Mouse (Mus musculus) neural tube, embryonic 15.5 days (tissue): ENCODE data around the gene Anks6. TPM values are rescaled to one million over a fixed set of nuclear protein-coding genes. Genes with fewer than 3 reads are reported as not detected.

Source experiments
- ATAC-seq: fragments of 200-750 bp; cut with Nextera tagmentation; 2 replicates; pipeline ENCODE4 v1.8.0; 2017; ENCODE audit warnings: mild to moderate bottlenecking, moderate TSS enrichment, moderate library complexity; ENCODE audit not compliant: low FRiP score
- H3K27ac ChIP-seq: fragments of 300-500 bp; sonication (generic); replicated peaks from 2 replicates; pipeline ENCODE4 v1.5.1; 2015; ENCODE audit warnings: mild to moderate bottlenecking, inconsistent platforms
- H3K27me3 ChIP-seq: fragments of 300-500 bp; sonication (generic); replicated peaks from 2 replicates; pipeline ENCODE4 v1.6.1; 2015; ENCODE audit warnings: inconsistent platforms
- H3K36me3 ChIP-seq: fragments of 300-500 bp; sonication (generic); 2 replicates; pipeline ENCODE4 v1.6.1; 2015; ENCODE audit warnings: inconsistent platforms
- H3K4me1 ChIP-seq: fragments of 300-500 bp; sonication (generic); 2 replicates; pipeline ENCODE4 v1.6.1; 2015; ENCODE audit warnings: inconsistent platforms
- H3K4me2 ChIP-seq: fragments of 300-500 bp; sonication (generic); 2 replicates; pipeline ENCODE4 v1.6.1; 2015; ENCODE audit warnings: inconsistent platforms, mild to moderate bottlenecking, moderate library complexity
- H3K4me3 ChIP-seq: fragments of 300-500 bp; sonication (generic); replicated peaks from 2 replicates; pipeline ENCODE4 v1.5.1; 2015; ENCODE audit warnings: mild to moderate bottlenecking, inconsistent platforms
- H3K9ac ChIP-seq: fragments of 300-500 bp; sonication (generic); replicated peaks from 2 replicates; pipeline ENCODE4 v1.6.1; 2015; ENCODE audit warnings: mild to moderate bottlenecking, inconsistent platforms
- H3K9me3 ChIP-seq: fragments of 300-500 bp; sonication (generic); replicated peaks from 2 replicates; pipeline ENCODE4 v1.6.1; 2016; ENCODE audit warnings: inconsistent platforms
- WGBS: fragments of 180-500 bp; shearing (Covaris S2); methylation state at CpG from one replicate; pipeline ENCODE4 v1.1.7; 2015; ENCODE audit warnings: mixed read lengths; 5-methylcytosine and 5-hydroxymethylcytosine counted together
- polyA plus RNA-seq: library from polyadenylated mRNA; unstranded; fragments of >200 nt; fragmentation: Nextera tagmentation; extraction: Ambion mirVana; gene quantifications from 2 replicates; pipeline ENCODE4 v1.2.1, GENCODE M21; 2015

Gene Anks6
- 3.8 and 4.4 TPM in 2 replicates for polyA plus RNA-seq

- peak; percentile 92 for ATAC-seq
- peaks cover 27% of the 10 kb centered on the region for H3K4me1 ChIP-seq
- WGBS, result under 1% methylated on average over 78 of the region's 86 CpGs
- peak within 1 kb of the TSS; percentile 72 for H3K9ac ChIP-seq
- H3K36me3 ChIP-seq, result no peaks in the 10 kb centered on the region
- H3K27ac ChIP-seq, result peak within 1 kb of the TSS; percentile 83
- H3K4me2 ChIP-seq, result peak within 1 kb of the TSS; percentile 73
- peak within 1 kb of the TSS; percentile 65 for H3K4me3 ChIP-seq
- H3K9me3 ChIP-seq, result no peaks in the 10 kb centered on the region
- 0 out of 2 replicates have a peak, but pooled peaks cover 3% of the 10 kb centered on the region for H3K27me3 ChIP-seq
Observed at GRCm38 (mm10) chr4:47056791-47057509, at the start of gene Anks6. Gene Anks6 (minus strand): TSS chr4:47057427.

GRCm38 (mm10) chr4:47103561-47103960 lies 46.3 kb upstream of the Anks6 start:
- H3K36me3 ChIP-seq, result no peaks in the 10 kb centered on the region

GRCm38 (mm10) chr4:47093647-47094046 lies 36.4 kb upstream of the Anks6 start:
- no peaks in the 10 kb centered on the region for H3K9me3 ChIP-seq
- H3K27ac ChIP-seq, result no peak overlapping the region
- H3K36me3 ChIP-seq, result no peaks in the 10 kb centered on the region
- peaks cover 25% of the 10 kb centered on the region for H3K27me3 ChIP-seq
- no peak overlapping the region for H3K9ac ChIP-seq
- no peak overlapping the region for H3K4me3 ChIP-seq
- H3K4me1 ChIP-seq, result peaks cover 22% of the 10 kb centered on the region
- no peak overlapping the region for H3K4me2 ChIP-seq
- no peak for ATAC-seq
- WGBS, result 27% methylated on average over 6 of the region's 6 CpGs

More at GRCm38 (mm10) chr4:47103561-47103960, 46.3 kb upstream of the Anks6 start:
- Histone ChIP-seq H3K4me2 (no peak overlapping the region), H3K4me1 (no peaks in the 10 kb centered on the region), H3K9ac (no peak overlapping the region), H3K4me3 (no peak overlapping the region), H3K9me3 (no peaks in the 10 kb centered on the region), H3K27ac (no peak overlapping the region), H3K27me3 (no peaks in the 10 kb centered on the region)
- 95% methylated on average over 10 of the region's 10 CpGs for WGBS
- no peak for ATAC-seq

GRCm38 (mm10) chr4:47093161-47093560 lies 35.9 kb upstream of the Anks6 start:
- Histone ChIP-seq H3K4me1 (peaks cover 22% of the 10 kb centered on the region), H3K9me3 (no peaks in the 10 kb centered on the region), H3K4me3 (peak overlapping the region; percentile 70; the same call in 1 of the 2 replicates), H3K4me2 (peak overlapping the region; percentile 99), H3K36me3 (no peaks in the 10 kb centered on the region), H3K9ac (no peak overlapping the region), H3K27ac (no peak overlapping the region), H3K27me3 (peaks cover 25% of the 10 kb centered on the region)
- WGBS, result 26% methylated on average over 9 of the region's 9 CpGs
- no peak for ATAC-seq

GRCm38 (mm10) chr4:47092387-47093021 lies 35.3 kb upstream of the Anks6 start:
- 1% methylated on average over 21 of the region's 21 CpGs for WGBS
- peak overlapping the region; percentile 75 for H3K9ac ChIP-seq
- H3K9me3 ChIP-seq, result no peaks in the 10 kb centered on the region
- 0 out of 2 replicates have a peak, but pooled peaks have one; percentile 18 for ATAC-seq
- H3K36me3 ChIP-seq, result no peaks in the 10 kb centered on the region
- peak overlapping the region; percentile 70 for H3K4me3 ChIP-seq
- H3K4me1 ChIP-seq, result peaks cover 22% of the 10 kb centered on the region
- peaks cover 25% of the 10 kb centered on the region for H3K27me3 ChIP-seq
- H3K27ac ChIP-seq, result no peak overlapping the region
- peak overlapping the region; percentile 99 for H3K4me2 ChIP-seq

GRCm38 (mm10) chr4:47091493-47092386 lies 34.5 kb upstream of the Anks6 start, which contains the start of gene Galnt12:
Gene Galnt12 (plus strand): TSS chr4:47091909.
- H3K9ac ChIP-seq, result peak within 1 kb of the TSS; percentile 75
- WGBS, result 1% methylated on average over 63 of the region's 74 CpGs
- H3K27ac ChIP-seq, result no peak within 1 kb of the TSS
- H3K4me3 ChIP-seq, result peak within 1 kb of the TSS; percentile 70
- H3K27me3 ChIP-seq, result peaks cover 25% of the 10 kb centered on the region
- peaks cover 22% of the 10 kb centered on the region for H3K4me1 ChIP-seq
- H3K4me2 ChIP-seq, result peak within 1 kb of the TSS; percentile 99
- no peaks in the 10 kb centered on the region for H3K9me3 ChIP-seq
- peak; percentile 89 for ATAC-seq
- no peaks in the 10 kb centered on the region for H3K36me3 ChIP-seq

- H3K9ac ChIP-seq, result no peak overlapping the region
- H3K27me3 ChIP-seq, result peaks cover 15% of the 10 kb centered on the region
- no peak overlapping the region for H3K27ac ChIP-seq
- no peaks in the 10 kb centered on the region for H3K36me3 ChIP-seq
- peaks cover 19% of the 10 kb centered on the region for H3K4me1 ChIP-seq
- H3K4me3 ChIP-seq, result no peak overlapping the region
- no peak overlapping the region for H3K4me2 ChIP-seq
- H3K9me3 ChIP-seq, result no peaks in the 10 kb centered on the region
- no peak for ATAC-seq
- WGBS, result 94% methylated on average over 7 of the region's 7 CpGs
Observed at GRCm38 (mm10) chr4:47088671-47089070, 31.4 kb upstream of the Anks6 start.

- H3K27me3 ChIP-seq, result no peaks in the 10 kb centered on the region
- no peaks in the 10 kb centered on the region for H3K9me3 ChIP-seq
- H3K4me3 ChIP-seq, result no peak overlapping the region
- no peaks in the 10 kb centered on the region for H3K4me1 ChIP-seq
- no peak overlapping the region for H3K4me2 ChIP-seq
- no peak overlapping the region for H3K9ac ChIP-seq
- no peak overlapping the region for H3K27ac ChIP-seq
- no peaks in the 10 kb centered on the region for H3K36me3 ChIP-seq
- no peak for ATAC-seq
- WGBS, result 90% methylated on average over 7 of the region's 7 CpGs
Observed at GRCm38 (mm10) chr4:47083824-47084223, 26.6 kb upstream of the Anks6 start.

GRCm38 (mm10) chr4:47080647-47081010 lies 23.4 kb upstream of the Anks6 start:
- Histone ChIP-seq H3K4me1 (no peaks in the 10 kb centered on the region), H3K9ac (no peak overlapping the region), H3K27me3 (no peaks in the 10 kb centered on the region), H3K9me3 (no peaks in the 10 kb centered on the region), H3K4me2 (no peak overlapping the region), H3K36me3 (no peaks in the 10 kb centered on the region), H3K27ac (no peak overlapping the region), H3K4me3 (no peak overlapping the region)
- 93% methylated on average over 4 of the region's 4 CpGs for WGBS
- no peak for ATAC-seq

GRCm38 (mm10) chr4:47079997-47080646 lies 22.9 kb upstream of the Anks6 start:
- H3K4me3 ChIP-seq, result no peak overlapping the region
- H3K27me3 ChIP-seq, result no peaks in the 10 kb centered on the region
- no peak overlapping the region for H3K4me2 ChIP-seq
- 89% methylated on average over 17 of the region's 17 CpGs for WGBS
- no peak for ATAC-seq
- no peaks in the 10 kb centered on the region for H3K4me1 ChIP-seq
- H3K36me3 ChIP-seq, result no peaks in the 10 kb centered on the region
- H3K9me3 ChIP-seq, result no peaks in the 10 kb centered on the region
- H3K9ac ChIP-seq, result no peak overlapping the region
- no peak overlapping the region for H3K27ac ChIP-seq

- no peak overlapping the region for H3K4me3 ChIP-seq
- H3K9me3 ChIP-seq, result no peaks in the 10 kb centered on the region
- no peaks in the 10 kb centered on the region for H3K36me3 ChIP-seq
- no peak overlapping the region for H3K9ac ChIP-seq
- ATAC-seq, result no peak
- no peaks in the 10 kb centered on the region for H3K27me3 ChIP-seq
- no peaks in the 10 kb centered on the region for H3K4me1 ChIP-seq
- no peak overlapping the region for H3K27ac ChIP-seq
- no peak overlapping the region for H3K4me2 ChIP-seq
- 29% methylated on average over 2 of the region's 2 CpGs for WGBS
Observed at GRCm38 (mm10) chr4:47075054-47075453, 17.8 kb upstream of the Anks6 start.
